Mouse (Mus musculus) mesoderm, embryonic 11.5 days (tissue): Measurements from ENCODE around the gene Tyw1.

Experiments
- DNase-seq: peaks from one replicate; pipeline ENCODE4 v3.0.0-alpha.2; 2012; ENCODE audit warnings: low read depth, low spot score

Tyw1 gene

DNA sequence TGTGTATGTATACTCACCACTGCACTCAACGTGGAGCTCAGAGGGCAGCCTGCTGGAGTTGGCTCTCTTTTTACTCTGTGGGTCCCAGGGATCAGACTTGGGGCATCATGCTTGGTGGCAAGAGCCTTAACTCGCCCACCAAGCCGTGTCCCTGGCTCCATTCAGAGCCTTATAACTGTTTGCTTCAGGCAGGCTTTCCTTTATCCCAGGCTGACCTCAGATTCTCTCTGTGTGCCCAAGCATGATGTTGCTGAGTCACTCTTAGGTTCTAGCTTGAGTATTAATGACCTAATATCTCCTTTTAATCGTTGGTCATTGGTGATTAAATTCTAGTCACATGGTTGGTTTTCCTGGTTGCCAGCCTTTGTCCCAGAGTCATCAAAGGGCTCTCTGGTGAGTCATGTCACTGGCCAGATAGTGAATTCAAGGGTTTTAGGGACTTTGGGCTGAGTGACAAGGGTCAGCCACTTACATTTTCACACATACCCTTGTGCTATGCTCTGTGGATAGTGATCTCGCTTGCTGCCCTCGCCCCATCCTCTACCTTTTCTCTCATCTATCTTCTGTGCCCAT lies 9.1 kb downstream of the Tyw1 start:
- DNase-seq, result no peak

DNA sequence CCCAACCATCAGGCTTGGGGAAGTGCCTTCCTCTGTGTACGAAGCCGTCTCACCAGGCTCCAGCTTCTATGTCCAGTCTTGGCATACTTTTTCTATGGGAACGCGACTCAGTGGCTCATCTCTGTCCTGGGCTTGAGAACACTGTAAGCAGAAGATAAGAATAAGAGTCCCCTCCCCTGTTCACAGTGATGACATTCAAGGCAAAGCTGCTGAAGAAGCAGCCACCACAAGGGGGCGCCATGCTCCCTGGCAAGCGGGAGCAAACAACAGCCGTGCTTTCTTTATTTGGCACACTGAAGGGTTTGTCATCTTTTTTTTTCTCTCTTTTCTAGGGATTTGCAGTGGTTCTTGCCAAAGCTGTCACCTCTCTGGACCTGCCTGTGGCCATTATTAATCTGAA lies 11.2 kb downstream of the Tyw1 start:
- peak; percentile 49 for DNase-seq

DNA sequence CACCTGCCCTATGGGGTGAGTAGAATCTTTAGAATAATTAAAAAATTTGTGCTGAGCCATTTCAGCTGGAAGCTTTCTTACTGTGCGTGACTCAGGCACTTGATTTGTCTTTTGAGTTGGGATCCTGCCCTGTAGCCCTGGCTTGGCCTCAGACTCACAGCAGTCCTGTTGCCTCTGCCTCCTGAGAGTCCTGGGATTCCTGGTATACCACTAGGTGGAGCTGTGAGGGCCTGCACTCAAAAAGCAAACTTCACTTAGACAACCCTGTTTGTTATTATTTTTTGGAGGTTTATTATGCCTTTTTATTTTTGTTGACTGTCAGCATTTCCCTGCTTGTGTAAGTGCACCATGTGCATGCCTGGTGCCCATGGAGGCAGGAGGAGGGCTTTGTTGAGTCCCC lies 11.9 kb downstream of the Tyw1 start:
- peak; percentile 14 for DNase-seq

DNA sequence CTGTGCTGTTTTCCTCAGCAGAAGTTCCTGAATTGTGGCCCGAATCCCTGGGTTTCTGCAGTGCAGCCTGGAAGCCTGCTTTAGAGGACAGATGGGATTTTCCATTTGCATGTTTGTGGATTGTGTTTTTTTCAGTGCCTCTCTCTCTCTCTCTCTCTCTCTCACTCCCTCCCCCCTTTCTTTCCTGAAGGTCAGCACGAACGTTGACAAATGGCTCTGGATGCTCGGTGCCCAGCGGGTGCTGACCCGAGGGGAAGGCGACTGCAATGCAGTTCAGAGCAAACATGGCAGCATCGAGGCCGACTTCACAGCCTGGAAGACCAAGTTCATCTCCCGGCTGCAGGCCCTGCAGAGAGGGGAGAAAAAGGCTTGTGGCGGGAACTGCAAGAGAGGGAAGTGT lies 13.6 kb downstream of the Tyw1 start:
- no peak for DNase-seq

DNA sequence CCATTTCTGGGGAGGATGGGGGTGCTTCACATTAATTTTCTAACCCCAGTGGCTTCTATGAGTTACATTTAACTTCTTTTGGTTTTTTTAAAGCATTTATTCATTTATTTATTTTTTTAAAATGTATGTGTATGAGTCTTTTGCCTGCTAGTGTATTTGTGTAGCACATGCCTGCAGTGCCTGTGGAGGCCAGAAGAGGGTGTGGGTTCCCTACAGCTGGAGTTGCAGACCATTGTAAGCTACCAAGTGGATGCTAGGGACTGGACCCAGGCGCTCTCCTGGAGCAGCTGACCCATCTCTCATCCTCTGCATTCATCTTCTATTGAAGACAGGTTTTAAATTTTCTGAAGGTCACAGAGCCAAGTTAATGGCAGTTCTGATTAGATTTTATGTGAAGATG lies 16.9 kb downstream of the Tyw1 start:
- DNase-seq, result peak; percentile 9

DNA sequence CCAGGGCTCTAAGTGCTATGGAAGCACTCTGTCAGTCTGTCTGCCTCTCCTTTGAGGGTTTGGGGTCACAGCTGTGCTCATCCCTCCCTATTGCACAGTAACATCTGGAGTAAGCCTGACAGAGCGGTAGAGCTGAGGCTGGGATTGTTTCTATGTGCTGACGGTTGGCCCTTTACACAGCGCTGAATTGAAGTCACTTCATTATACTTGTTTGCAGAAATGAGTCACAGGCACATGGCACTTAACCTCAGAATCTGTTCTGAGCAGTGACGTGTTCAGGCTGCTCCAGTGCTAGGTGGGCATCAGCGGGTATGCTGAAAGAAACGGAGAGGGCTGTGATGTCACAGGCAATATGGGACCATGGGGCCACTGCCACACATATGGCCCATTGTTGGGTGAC lies 17.6 kb downstream of the Tyw1 start:
- no peak for DNase-seq

DNA sequence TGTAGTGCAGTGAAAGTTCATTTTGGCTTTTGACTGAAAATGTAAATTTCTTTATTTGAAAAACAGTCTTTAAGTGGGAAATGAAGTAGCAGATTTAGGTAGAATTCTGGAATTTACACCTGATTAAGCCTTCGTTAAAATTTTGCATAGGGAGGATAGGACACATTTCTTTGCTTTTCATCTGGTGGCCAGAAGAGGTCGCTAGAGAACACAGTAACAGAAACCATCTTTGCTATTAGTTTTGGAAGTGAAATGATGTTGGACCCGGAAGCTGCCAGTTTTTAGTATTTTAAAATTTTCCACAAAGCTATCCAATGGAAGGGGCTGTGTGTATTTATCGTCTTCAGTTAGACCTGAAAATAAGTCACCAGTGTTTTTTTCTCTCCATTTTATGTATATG lies 20.1 kb downstream of the Tyw1 start:
- DNase-seq, result peak; percentile 43

DNA sequence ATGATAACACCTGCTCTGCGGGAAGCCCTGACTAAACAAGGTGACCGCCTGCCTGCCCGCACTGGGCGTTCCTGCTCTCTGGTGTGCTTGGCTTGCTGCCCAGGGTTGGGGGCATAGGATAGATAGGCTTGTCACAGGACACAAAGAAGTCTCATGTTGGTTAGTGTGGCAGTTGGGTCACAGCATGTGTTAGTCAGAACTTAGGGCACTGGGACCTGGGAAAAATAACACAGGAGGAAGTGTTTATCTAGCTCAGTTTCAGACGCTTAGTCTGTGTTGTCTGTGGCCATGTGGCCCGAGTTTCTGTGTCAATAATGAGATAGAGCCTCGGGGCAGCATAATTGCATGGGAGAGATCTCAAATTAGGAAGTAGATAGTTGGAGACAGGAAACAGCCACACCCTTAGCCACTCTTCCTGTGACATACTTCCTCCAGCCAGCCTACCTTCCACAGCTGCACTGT lies 22.6 kb downstream of the Tyw1 start:
- DNase-seq, result no peak

DNA sequence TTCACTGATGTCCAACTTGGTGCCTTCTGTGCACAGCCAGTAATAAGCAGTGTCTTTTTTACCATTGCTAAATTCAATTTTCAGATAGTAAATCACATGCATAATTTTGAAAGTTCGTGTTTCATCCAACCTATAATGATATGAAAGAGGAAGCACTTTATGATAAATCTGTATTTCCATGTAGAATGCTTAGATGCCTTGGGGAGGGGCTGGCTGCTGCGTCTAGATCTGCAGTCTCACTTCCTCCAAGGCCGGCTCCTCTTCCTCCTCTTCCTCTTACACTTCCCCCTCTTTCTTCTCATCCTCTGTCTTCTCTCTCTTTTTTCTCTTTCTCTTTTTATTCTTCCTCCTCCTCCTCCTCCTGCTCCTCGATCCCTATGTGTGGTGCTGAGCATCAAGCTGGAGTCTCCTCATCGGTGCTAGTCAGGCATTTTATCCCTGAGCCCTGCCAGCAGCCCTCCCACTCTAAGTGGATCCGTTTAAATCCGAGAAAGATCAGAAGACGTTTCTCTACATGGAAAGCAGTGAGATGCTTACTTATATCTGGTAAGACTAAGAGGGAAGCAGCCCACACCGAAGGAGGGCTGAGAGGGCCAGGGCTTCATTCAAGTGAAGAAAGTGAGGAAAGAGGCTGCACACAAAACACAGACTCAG lies 27.8 kb downstream of the Tyw1 start:
- DNase-seq, result no peak

DNA sequence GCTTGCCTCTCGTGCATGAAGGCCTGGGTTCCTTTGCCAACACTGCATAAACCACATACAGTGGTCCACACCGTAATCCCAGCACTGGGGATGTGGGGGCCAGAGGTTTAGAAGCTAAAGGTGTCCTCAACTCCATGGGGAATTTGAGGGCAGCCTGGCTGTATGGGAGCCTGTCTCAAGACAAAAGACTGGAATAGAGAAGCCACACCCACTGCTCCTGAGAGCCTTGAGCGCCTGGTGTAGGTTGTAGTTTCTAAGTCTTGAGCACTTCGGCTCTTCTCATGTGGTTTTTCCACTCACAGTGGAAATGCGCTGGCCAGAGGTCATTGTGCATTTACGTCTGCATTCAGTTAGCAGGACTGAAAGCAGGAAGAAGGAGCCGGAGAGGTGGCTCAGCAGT lies 32.7 kb downstream of the Tyw1 start:
- no peak for DNase-seq

DNA sequence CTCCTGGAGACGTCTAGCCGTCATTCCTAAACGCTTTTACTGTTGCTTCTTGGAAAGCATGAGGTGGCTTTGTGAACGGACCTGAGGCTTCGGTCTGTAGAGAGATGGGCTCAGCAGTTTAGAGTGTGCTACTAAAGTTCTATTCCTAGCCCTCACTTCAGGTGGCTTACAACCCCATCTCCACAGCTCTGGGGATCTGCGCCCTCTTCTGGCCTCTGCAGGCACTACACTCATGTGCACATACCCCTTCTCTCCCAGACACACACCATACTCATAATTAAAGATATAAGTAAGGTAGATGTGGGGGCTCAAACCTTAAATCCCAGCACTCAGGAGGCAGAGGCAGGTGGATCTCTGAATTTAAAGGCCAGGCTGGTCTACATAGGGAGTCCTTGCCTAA lies 34.8 kb downstream of the Tyw1 start:
- DNase-seq, result no peak

DNA sequence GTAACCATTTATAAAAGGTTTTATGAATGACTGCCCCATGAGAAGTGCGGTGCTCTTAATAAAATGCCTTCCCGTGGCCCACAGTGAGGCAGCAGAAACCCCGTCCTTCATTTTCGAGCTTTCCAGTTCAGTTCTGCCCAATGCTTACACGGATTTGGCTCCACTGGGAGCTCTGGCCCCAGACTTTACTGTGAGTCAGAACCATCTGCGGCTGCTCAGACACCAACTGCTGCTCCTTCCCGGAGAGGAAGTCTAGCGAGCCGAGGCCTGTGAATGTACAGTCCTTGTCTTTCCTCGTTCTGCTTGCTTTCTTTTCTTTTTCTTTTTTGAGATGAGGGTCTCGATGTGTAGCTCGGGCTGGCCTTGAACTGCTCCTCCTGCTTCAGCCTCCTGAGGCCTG lies 35.4 kb downstream of the Tyw1 start:
- DNase-seq, result no peak

DNA sequence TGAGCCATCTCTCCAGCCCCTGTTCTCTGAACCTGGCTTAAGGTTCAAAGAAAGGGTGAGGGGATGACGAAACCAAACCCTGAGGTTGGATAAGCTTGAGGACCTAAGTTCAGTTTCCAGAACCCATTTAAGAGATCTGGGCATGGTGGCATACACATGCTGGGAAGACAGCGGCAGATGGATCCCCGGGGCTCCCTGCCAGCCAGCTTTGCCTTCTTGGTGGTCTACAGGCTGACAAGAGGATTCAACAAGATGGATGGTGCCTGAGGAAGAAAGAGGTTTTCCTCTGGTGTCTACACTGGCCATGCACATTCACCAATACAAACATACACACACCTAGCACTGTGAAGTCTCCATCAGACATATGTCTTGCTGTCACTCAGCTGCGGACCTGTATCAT lies 37.6 kb downstream of the Tyw1 start:
- DNase-seq, result no peak

DNA sequence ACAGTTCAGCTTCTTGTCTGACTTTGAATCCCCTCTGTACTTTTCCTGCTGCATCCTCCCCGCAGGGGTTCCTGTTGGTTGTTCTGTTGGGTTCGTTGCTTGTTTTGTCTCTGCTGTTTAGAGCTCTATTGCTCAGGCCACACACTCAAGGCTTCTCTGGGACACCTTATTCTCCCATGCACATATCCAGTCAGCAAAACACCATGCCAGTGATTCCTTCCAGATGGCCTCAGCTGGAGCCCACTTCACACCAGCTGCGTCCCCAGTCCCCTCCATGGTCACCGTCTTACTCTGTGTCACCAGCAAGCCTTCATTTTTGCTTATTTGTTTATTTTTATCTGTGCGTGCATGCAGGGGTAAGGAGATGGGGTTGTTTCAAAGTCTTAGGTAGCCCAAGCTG lies 38.5 kb downstream of the Tyw1 start:
- no peak for DNase-seq

DNA sequence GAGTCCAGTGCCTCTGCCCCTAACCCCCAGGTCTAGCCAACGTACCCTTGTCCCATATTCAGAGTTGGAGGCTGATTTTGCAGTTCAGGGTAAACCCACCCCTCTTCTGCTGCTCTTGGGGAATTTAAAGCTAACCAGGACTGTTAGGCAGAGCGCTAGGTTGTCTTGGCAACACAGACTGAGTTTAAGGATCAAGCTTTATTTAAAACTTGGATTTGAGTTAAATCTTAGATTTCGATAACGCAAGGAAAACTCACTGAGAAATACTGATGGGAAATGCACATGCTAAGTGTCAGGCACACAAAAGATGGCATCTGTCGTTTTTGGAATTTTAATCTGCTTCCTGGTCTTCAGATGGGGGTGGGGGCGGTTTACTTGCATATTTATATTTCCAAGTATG lies 39.2 kb downstream of the Tyw1 start:
- DNase-seq, result no peak

DNA sequence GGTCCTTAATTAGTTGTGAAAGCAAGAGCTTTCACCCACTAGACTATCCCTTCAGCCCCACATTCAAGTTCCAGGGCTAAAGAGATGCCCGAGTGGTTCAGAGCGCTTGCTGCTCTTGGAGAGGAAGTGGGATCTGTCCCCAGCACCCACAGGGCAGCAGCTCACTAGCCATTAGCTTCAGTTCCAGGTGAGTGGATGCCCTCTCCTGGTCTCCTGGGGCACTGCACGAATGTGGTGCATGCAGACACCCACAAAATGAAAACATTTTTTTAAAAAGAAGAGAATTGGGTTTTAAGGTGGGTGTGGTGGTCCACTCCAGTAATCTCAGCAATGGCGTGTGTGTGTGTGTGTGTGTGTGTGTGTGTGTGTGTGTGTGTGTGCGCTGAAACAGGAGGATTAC lies 40.7 kb downstream of the Tyw1 start:
- DNase-seq, result no peak

DNA sequence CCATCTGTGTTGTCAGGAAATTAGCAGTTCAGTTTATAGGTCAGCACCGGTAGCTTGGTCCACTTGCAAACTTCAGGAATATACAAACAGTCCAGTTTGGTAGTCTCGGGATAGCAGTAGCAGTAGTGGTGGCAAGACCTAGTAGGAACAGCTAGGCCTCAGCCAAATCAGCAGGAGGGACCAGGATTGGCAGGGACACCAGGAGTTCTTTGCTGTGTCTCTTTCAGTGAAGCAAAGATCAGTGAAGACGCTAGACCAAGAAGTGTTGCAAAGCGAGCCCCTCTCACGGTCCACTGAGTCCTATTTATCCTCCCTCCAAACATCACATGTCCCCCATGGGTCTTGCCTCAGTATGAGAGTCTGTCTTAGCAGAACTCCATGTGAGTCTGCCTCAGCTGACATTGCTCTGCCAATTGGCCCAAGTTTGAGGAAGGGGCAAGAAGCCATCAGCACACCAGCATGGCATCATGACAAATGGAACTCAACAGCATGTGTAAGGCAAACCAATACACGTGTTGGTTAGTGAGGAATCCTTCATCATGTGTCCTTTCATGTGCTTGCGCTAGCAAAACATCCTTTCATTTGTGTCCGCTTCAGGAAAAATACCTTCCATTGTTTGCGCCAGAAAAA lies 43.5 kb downstream of the Tyw1 start:
- no peak for DNase-seq

DNA sequence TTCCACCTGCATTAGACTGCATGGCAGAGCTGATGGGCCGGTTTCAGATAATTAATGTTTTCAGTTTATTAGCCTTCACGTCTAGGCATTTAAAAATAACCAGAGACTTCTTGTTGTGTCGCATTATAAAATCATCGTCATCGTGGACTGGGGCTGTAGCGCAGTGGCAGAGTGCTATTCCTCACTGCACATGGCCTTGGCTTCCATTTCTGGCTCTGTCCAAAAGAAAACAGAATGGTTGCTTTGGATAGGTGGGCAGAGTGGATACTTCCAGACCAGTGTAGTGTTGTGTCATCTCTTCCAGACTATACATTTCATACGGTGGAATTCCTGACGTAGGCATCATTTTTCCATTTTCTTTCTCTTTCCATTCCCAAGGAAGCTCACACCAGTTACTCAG lies 44.1 kb downstream of the Tyw1 start:
- no peak for DNase-seq

DNA sequence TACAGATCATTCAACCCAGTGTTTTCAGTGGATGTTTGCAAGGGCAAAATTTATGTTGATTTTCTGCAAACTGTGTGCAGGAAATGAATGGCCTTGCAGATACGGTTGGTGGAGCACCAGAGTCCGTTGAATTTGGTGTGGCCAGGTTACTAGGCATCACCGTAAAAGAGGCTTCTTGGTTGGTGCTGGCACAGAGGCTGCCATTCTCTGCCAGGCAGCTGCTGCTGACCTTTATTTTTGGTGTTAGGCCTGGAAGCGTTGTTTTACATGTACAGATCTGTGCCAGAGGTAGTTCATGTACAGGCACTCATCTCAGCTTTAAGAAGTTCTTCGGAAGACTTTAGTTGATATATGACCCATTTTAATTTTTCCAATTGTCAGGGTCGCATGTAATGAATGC lies 48.2 kb downstream of the Tyw1 start:
- no peak for DNase-seq

DNA sequence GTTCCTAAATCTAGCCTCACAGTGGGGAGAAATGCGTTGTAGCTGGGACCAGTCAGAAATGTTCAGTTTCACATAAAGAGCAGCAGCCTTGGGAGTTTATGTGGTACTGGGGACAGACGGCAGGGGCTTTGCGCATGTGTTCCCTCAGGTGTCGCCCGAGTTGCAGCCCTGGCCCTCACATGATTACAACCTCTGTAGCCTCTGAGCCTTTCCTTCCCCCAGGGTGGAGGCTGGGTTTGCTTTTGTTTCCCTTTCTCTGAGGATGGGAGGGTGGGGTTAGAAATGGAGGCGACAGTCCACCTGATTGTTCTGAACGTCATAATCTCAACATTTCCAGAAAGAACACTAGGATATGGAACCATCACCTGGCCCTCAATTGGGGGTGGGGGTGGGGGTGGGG lies 52.5 kb downstream of the Tyw1 start:
- no peak for DNase-seq

DNA sequence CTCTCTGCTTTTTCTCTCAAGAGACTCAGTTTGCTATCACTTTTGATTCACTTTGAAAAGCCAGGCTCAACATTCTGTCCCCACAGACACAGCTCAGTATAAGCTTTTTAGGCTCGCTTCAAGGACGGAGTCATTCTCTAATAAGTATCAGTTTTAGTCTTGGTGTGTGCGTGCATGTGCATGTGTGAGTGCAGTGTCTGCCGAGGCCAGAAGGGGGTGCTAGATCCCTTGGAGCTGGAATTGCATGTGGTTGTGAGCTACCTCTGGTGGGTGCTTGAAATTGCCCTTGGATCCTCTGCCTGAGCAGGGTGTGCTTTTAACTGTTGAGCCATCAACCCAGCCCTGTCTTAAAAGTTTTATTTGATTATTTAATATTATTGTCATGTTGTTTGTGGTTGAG lies 54.7 kb downstream of the Tyw1 start:
- no peak for DNase-seq

DNA sequence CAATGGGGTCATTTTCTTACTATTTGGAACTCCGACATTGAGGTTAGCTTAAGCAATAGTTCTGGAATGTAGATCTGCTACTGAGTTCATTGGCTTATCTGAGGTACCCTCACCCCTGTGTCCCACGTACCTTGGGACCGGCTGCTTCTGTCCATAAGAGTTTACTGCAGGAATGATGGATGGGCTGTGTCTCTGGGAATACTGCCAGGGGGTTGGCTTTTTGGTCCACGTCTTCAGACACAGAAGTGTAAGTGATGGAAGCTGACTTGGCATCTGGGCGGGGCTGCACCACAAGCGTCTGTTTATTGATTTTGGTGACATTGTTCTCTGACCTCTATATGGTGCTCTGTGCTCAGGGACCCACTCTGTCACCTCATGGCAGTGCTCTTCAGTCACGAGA lies 55.4 kb downstream of the Tyw1 start:
- no peak for DNase-seq

DNA sequence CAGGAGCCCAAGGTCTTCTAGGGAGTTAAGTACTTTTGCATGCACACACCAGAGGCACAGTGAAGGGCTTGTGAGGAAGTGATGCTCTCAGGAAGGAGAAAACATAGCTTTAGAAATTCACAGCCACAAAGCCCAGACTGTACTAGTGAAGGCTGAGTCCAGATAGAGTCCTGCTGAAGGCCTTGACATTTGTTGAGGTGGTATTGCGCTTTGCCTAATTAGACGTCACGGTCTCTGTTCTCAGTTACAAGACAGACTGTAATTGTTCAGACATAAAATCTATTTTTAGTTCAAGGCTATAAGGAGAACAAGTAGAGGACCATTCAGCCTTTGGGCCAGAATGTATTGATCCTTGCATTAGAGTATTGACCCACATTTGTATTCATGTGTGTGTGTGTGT lies 58.1 kb downstream of the Tyw1 start:
- DNase-seq, result no peak

DNA sequence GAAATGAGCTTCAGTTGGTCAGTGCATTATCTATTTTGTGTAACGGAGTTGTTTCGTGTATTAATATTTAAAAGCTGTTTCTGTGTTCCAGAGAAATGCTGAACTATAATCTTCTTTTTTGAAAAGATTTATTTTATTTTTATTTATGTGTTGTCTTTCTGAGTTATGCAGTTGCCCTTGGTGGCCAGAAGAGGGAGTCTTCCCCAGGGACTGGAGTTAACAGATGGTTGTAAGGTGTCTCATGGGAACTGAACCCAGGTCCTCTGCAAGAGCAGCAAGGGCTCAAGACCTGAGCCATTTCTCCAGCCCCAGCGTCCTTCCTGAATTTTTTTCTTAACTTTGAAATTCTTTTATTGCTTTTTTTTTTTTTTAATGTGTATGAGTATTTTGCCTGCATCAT lies 59.5 kb downstream of the Tyw1 start:
- no peak for DNase-seq
